Mouse (Mus musculus): ENCODE measurements around the gene Ppm1n. TPM values are rescaled to one million over a fixed set of nuclear protein-coding genes. Genes with fewer than 3 reads are reported as not detected.

Gene Ppm1n
- polyA plus RNA-seq, 1 experiment from 2014 or later, result 0.18 TPM

GRCm38 (mm10) chr7:19276253-19276652, 3.6 kb downstream of the Ppm1n start:
- H3K9me3 ChIP-seq (ENCODE audit: control insufficient read depth, low read length), result no peaks in the 10 kb centered on the region
- H3K4me1 ChIP-seq (ENCODE audit: control insufficient read depth, insufficient read depth, low read length), result peaks cover 3% of the 10 kb centered on the region
- H3K27ac ChIP-seq (ENCODE audit: low read depth, low read length), result no peak overlapping the region
- no peak overlapping the region for H3K4me3 ChIP-seq (ENCODE audit: low read depth, low read length)
- WGBS, result 45% methylated on average over 4 of the region's 4 CpGs
- no peak overlapping the region for H3K4me2 ChIP-seq
- peaks cover 30% of the 10 kb centered on the region for H3K27me3 ChIP-seq (ENCODE audit: control insufficient read depth, insufficient read depth, low read length)
- no peak for ATAC-seq (ENCODE audit: low FRiP score)
- no peak for DNase-seq (ENCODE audit: low spot score, missing footprints)
- no peaks in the 10 kb centered on the region for H3K36me3 ChIP-seq (ENCODE audit: control insufficient read depth, insufficient read depth, low read length)
- H3K9ac ChIP-seq (ENCODE audit: low read length), result no peak overlapping the region

DNA sequence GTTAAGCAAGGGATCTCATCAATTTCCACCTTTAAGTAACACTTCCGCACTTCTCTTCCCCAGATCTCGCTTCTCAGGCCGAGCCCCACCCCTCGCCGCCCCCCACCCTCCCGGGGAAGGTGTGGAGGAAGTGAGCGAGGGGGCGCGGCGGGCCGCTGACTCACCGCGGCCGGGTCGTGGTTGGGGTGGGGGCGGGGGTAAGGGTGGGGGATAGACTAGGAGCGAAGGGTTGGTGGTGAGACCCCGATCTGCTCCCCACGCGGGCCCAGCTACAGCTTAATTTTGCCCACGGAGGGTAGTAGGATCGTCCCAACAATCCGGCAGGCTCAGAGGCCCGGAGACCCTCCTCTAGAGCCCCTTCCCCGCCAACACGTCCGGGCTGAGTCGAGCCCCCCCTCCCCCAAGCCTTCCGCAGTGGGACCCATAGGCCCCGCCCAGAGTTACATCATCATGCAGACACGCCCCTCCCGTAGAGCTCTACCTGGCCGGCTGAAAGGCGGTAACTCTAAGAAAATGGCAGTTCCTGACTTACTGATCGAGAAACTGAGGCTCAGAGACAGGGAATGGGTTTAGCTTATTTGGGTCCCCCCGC, 7.6 kb downstream of the Ppm1n start:
- H3K4me2 ChIP-seq, result peak overlapping the region; percentile 97
- H3K27ac ChIP-seq (ENCODE audit: low read depth, low read length), result peak overlapping the region; percentile 61
- no peaks in the 10 kb centered on the region for H3K9me3 ChIP-seq (ENCODE audit: control insufficient read depth, low read length)
- H3K27me3 ChIP-seq (ENCODE audit: control insufficient read depth, insufficient read depth, low read length), result no peaks in the 10 kb centered on the region
- H3K36me3 ChIP-seq (ENCODE audit: control insufficient read depth, insufficient read depth, low read length), result no peaks in the 10 kb centered on the region
- DNase-seq (ENCODE audit: low spot score, missing footprints) (peak; percentile 96), ATAC-seq (ENCODE audit: low FRiP score) (peak; percentile 76)
- under 1% methylated on average over 36 of the region's 36 CpGs for WGBS
- H3K4me1 ChIP-seq (ENCODE audit: control insufficient read depth, insufficient read depth, low read length), result peaks cover 13% of the 10 kb centered on the region
- H3K9ac ChIP-seq (ENCODE audit: low read length), result peak overlapping the region; percentile 85
- peak overlapping the region; percentile 96 for H3K4me3 ChIP-seq (ENCODE audit: low read depth, low read length)

DNA sequence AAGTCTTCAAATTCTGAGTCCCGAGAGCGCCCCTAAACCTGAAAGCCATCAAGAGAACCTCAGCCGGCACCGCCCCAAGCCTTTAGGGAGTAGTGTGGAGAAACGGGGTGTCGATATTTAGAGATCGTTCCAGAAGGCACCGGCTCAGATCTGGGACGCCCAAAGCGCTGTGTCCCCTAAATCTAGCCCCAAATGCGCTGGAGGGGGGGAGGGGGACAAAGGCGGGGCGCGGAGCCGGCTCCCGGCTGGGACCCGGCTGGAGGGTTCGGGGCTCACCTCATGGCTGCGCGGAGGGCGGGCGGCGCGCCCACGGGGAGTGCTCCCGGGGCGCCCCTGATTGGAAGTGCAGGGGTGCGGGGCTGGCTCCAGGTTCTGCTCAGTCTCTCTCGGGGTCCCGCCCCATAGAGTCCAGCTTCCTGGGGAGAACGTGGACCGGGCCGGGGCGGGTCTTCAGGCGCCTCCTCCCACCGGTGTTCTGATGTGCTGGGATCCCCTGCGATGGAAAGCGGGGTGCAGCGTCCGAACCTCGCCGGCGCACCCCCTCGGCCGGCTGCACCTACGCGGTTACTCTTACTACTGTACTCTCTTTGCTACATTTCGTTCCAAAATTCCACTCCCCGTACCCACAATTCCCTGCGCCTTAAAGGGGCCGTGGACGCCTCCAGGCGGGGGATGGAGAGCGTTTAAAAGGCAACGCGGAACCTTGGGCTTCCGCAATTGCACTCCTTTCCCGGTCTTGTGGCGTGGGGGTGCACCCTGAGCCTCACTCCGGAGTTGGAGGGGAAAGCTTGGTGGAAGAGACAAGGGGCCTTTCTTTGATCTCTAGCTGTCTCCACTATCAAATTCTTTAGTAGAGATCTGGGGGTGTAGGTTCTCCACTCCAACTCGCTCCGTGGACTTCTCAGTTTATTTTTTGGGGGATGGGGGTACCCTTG, 8.4 kb downstream of the Ppm1n start, which contains the start of gene Vasp:
TSS of gene Vasp (minus strand) at position 580 of the 935 bp plus-strand sequence.
- no peaks in the 10 kb centered on the region for H3K9me3 ChIP-seq (ENCODE audit: control insufficient read depth, low read length)
- peak; percentile 99 for DNase-seq (ENCODE audit: low spot score, missing footprints)
- ATAC-seq (ENCODE audit: low FRiP score), result peak; percentile 63
- no peaks in the 10 kb centered on the region for H3K27me3 ChIP-seq (ENCODE audit: control insufficient read depth, insufficient read depth, low read length)
- H3K36me3 ChIP-seq (ENCODE audit: control insufficient read depth, insufficient read depth, low read length), result no peaks in the 10 kb centered on the region
- peak within 1 kb of the TSS; percentile 85 for H3K9ac ChIP-seq (ENCODE audit: low read length)
- H3K4me2 ChIP-seq, result peak within 1 kb of the TSS; percentile 97
- H3K27ac ChIP-seq (ENCODE audit: low read depth, low read length), result peak within 1 kb of the TSS; percentile 61
- WGBS, result under 1% methylated on average over 54 of the region's 62 CpGs
- H3K4me1 ChIP-seq (ENCODE audit: control insufficient read depth, insufficient read depth, low read length), result peaks cover 13% of the 10 kb centered on the region
- H3K4me3 ChIP-seq (ENCODE audit: low read depth, low read length), result peak within 1 kb of the TSS; percentile 96

- ATAC-seq (ENCODE audit: low FRiP score) (no peak), DNase-seq (ENCODE audit: low spot score, missing footprints) (no peak)
- Histone ChIP-seq H3K27me3 (ENCODE audit: control insufficient read depth, insufficient read depth, low read length) (no peaks in the 10 kb centered on the region), H3K9ac (ENCODE audit: low read length) (peak overlapping the region; percentile 85), H3K4me3 (ENCODE audit: low read depth, low read length) (peak overlapping the region; percentile 96), H3K9me3 (ENCODE audit: control insufficient read depth, low read length) (no peaks in the 10 kb centered on the region), H3K4me2 (peak overlapping the region; percentile 97), H3K4me1 (ENCODE audit: control insufficient read depth, insufficient read depth, low read length) (peaks cover 13% of the 10 kb centered on the region), H3K36me3 (ENCODE audit: control insufficient read depth, insufficient read depth, low read length) (no peaks in the 10 kb centered on the region), H3K27ac (ENCODE audit: low read depth, low read length) (no peak overlapping the region)
- WGBS, result 0% methylated on average over 18 of the region's 21 CpGs
Measured at GRCm38 (mm10) chr7:19270509-19271237, 9.2 kb downstream of the Ppm1n start.

DNA sequence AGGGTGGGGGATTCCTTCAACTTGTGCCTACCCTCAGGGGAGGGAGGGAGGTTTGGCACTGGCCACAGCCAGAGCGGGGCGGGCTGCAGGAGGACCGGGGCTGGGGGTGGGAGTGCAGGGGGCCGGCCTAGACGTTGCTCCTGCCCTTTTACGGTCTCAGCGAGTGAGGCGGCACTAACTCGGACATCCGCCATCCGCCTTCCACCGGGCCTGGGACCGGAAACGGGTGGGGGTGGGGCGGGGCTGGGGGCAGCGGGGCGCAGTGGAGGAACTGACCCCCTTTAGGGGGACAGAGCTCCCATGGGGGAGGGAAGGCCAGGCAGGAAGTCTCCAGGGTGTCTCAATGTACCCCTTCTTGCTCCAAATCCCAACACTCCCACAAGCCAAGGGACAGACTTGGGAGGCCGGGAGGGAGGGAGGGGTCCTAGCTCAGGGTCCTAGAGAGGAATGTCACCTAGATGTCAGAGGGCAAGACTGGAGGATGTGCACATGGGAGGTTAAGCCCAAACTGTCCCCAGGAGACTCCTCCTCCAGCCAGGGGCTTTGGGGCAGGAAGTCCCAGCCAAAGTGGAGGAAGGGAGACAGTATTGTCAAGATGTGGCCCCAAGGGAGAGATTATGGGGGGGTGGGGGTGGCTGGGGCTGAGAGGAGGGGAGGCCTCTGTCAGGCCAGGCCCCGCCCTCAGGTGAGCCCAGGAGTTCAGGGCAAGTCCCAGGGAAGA, 10.0 kb downstream of the Ppm1n start:
- no peaks in the 10 kb centered on the region for H3K9me3 ChIP-seq (ENCODE audit: control insufficient read depth, low read length)
- no peak overlapping the region; the same call in 1 of the 2 replicates for H3K27ac ChIP-seq (ENCODE audit: low read depth, low read length)
- WGBS, result 1% methylated on average over 19 of the region's 19 CpGs
- DNase-seq (ENCODE audit: low spot score, missing footprints), result no peak
- peak overlapping the region; percentile 97 for H3K4me2 ChIP-seq
- H3K4me3 ChIP-seq (ENCODE audit: low read depth, low read length), result peak overlapping the region; percentile 96
- peak; percentile 12; the same call in 1 of the 2 replicates for ATAC-seq (ENCODE audit: low FRiP score)
- peaks cover 13% of the 10 kb centered on the region for H3K4me1 ChIP-seq (ENCODE audit: control insufficient read depth, insufficient read depth, low read length)
- H3K9ac ChIP-seq (ENCODE audit: low read length), result peak overlapping the region; percentile 85
- H3K36me3 ChIP-seq (ENCODE audit: control insufficient read depth, insufficient read depth, low read length), result no peaks in the 10 kb centered on the region
- H3K27me3 ChIP-seq (ENCODE audit: control insufficient read depth, insufficient read depth, low read length), result no peaks in the 10 kb centered on the region

- WGBS, result 60% methylated on average over 10 of the region's 10 CpGs
- no peak for ATAC-seq (ENCODE audit: low FRiP score)
Measured at GRCm38 (mm10) chr7:19268993-19269681, 10.7 kb downstream of the Ppm1n start.

DNA sequence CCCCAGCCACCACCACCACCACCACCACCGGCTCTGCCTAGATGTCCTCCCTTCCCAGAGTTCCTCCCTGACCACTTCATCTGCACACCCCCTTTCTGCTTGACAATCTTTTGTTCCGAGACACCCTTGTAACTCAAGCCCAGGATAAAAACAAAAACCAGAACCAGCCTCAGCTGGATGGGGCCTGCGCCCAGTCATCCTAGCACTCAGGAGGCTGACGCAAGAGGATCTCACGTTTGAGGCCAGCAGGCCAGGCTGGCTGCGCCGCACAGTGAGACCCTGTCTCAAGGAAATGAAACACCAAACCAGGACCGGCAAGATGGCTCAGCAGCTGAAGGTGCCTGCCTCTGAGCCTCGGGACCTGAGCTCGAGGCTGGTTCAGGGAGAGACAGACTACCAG, 12.8 kb downstream of the Ppm1n start:
- Histone ChIP-seq H3K4me1 (ENCODE audit: control insufficient read depth, insufficient read depth, low read length) (peaks cover 13% of the 10 kb centered on the region), H3K9me3 (ENCODE audit: control insufficient read depth, low read length) (no peaks in the 10 kb centered on the region), H3K27me3 (ENCODE audit: control insufficient read depth, insufficient read depth, low read length) (no peaks in the 10 kb centered on the region), H3K36me3 (ENCODE audit: control insufficient read depth, insufficient read depth, low read length) (peaks cover 11% of the 10 kb centered on the region), H3K9ac (ENCODE audit: low read length) (no peak overlapping the region), H3K4me2 (no peak overlapping the region), H3K4me3 (ENCODE audit: low read depth, low read length) (no peak overlapping the region), H3K27ac (ENCODE audit: low read depth, low read length) (no peak overlapping the region)
- ATAC-seq (ENCODE audit: low FRiP score), result no peak
- DNase-seq (ENCODE audit: low spot score, missing footprints), result no peak
- WGBS, result 74% methylated on average over 10 of the region's 10 CpGs

More at GRCm38 (mm10) chr7:19268993-19269681, 10.7 kb downstream of the Ppm1n start:
- peaks cover 6% of the 10 kb centered on the region; the same call in 1 of the 2 replicates for H3K36me3 ChIP-seq (ENCODE audit: control insufficient read depth, insufficient read depth, low read length)
- H3K27me3 ChIP-seq (ENCODE audit: control insufficient read depth, insufficient read depth, low read length), result no peaks in the 10 kb centered on the region
- peaks cover 13% of the 10 kb centered on the region for H3K4me1 ChIP-seq (ENCODE audit: control insufficient read depth, insufficient read depth, low read length)
- no peak for DNase-seq (ENCODE audit: low spot score, missing footprints)
- H3K9ac ChIP-seq (ENCODE audit: low read length), result peak overlapping the region; percentile 85; the same call in 1 of the 2 replicates
- peak overlapping the region; percentile 97 for H3K4me2 ChIP-seq
- H3K27ac ChIP-seq (ENCODE audit: low read depth, low read length), result no peak overlapping the region
- peak overlapping the region; percentile 96 for H3K4me3 ChIP-seq (ENCODE audit: low read depth, low read length)
- H3K9me3 ChIP-seq (ENCODE audit: control insufficient read depth, low read length), result no peaks in the 10 kb centered on the region

Measured in midbrain, embryonic 11.5 days (tissue).